Mouse (Mus musculus) megakaryocyte, embryonic 14.5 days (primary cell): ENCODE measurements around the gene Pafah1b2.

Experiments
- FLI1 ChIP-seq: IDR thresholded peaks from 2 replicates; pipeline ENCODE4 v1.6.1; 2012; ENCODE audit warnings: low read length, inconsistent platforms, mixed read lengths
- GATA1 ChIP-seq: IDR thresholded peaks from 3 replicates; pipeline ENCODE4 v1.6.1; 2012; ENCODE audit warnings: mixed read lengths, low read length, inconsistent platforms, borderline replicate concordance

DNA sequence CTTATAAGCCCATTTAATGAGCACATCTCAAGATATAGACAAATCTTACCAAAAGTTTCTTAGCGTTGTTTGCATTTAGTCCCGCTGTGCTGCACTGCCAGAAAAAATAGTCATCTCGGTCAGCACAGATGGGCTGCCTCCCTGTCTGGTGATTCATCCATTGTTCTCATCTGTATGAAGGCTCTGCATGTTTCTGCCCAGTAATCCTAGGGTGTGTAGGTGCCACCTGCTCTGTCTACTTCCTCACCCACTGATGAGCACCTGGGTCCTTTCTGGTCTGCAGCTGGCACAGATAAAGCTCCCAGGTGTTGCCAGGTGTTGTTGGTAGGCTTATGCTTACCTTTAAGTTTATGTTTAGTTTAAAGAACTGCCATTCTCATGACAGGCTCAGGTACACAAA, 29.9 kb upstream of the Pafah1b2 start:
- TF ChIP-seq GATA1: no peak
- TF ChIP-seq FLI1: no peak
